Mouse (Mus musculus) forebrain, postnatal 0 days (tissue): ENCODE data around the gene Cbl. TPM values are rescaled to one million over a fixed set of nuclear protein-coding genes. Genes with fewer than 3 reads are reported as not detected.

Experiments used
- ATAC-seq: fragments of 200-750 bp; cut with Nextera tagmentation; 2 replicates; pipeline ENCODE4 v1.8.0; 2017; ENCODE audit warnings: mild to moderate bottlenecking, moderate library complexity
- DNase-seq: peaks from one replicate; pipeline ENCODE4 v3.0.0-alpha.2; 2015
- H3K27ac ChIP-seq: fragments of 300-500 bp; sonication (generic); 2 replicates; pipeline ENCODE4 v1.5.1; 2014; ENCODE audit warnings: low read depth, mild to moderate bottlenecking, antibody characterized with exemption, low read length, moderate library complexity, mixed read lengths
- H3K27me3 ChIP-seq: fragments of 300-500 bp; sonication (generic); 2 replicates; pipeline ENCODE4 v1.6.1; 2014; ENCODE audit warnings: mild to moderate bottlenecking, low read length, mixed read lengths; ENCODE audit not compliant: insufficient read depth
- H3K36me3 ChIP-seq: fragments of 300-500 bp; sonication (generic); 2 replicates; pipeline ENCODE4 v1.6.1; 2014; ENCODE audit warnings: mild to moderate bottlenecking, moderate library complexity; ENCODE audit not compliant: insufficient read depth
- H3K4me1 ChIP-seq: fragments of 300-500 bp; sonication (generic); 2 replicates; pipeline ENCODE4 v1.6.1; 2014; ENCODE audit warnings: antibody characterized with exemption; ENCODE audit not compliant: insufficient read depth
- H3K4me2 ChIP-seq: fragments of 300-500 bp; sonication (generic); 2 replicates; pipeline ENCODE4 v1.6.1; 2014; ENCODE audit warnings: low read depth, mild to moderate bottlenecking, moderate library complexity
- H3K4me3 ChIP-seq: fragments of 300-500 bp; sonication (generic); 2 replicates; pipeline ENCODE4 v1.5.1; 2014; ENCODE audit warnings: low read depth, low read length, mixed read lengths
- H3K9ac ChIP-seq: fragments of 300-500 bp; sonication (generic); 2 replicates; pipeline ENCODE4 v1.6.1; 2014; ENCODE audit warnings: mild to moderate bottlenecking
- H3K9me3 ChIP-seq: fragments of 300-500 bp; sonication (generic); 2 replicates; pipeline ENCODE4 v1.6.1; 2016; ENCODE audit warnings: low read length
- CTCF ChIP-seq: sonication (generic); IDR thresholded peaks from 2 replicates; pipeline ENCODE4 v1.5.1; 2016; ENCODE audit warnings: antibody characterized with exemption, control low read depth, low read depth
- WGBS: fragments of 180-500 bp; shearing (Covaris S2); extraction: QIAGEN DNeasy Blood & Tissue Kit; methylation state at CpG from one replicate; pipeline ENCODE4 v1.1.7; 2014; 5-methylcytosine and 5-hydroxymethylcytosine counted together
- polyA plus RNA-seq: library from polyadenylated mRNA; unstranded; fragments of >200 nt; fragmentation: Nextera tagmentation; extraction: Ambion mirVana; gene quantifications from 2 replicates; pipeline ENCODE4 v1.2.1, GENCODE M21; 2015
- total RNA-seq: library from RNA; depleted of rRNA; stranded (reverse); fragments of >200 nt; gene quantifications from 2 replicates; pipeline ENCODE4 v1.2.3, GENCODE M21; 2014

Gene Cbl
- total and polyA plus RNA-seq, 2 experiments from 2014 or later: 14.4 to 24.4 TPM

GRCm38 (mm10) chr9:44107110-44107509, 126.7 kb downstream of the Cbl start, which contains the start of gene C1qtnf5:
Gene C1qtnf5 (plus strand): TSS chr9:44107245.
- H3K27me3 ChIP-seq: no peaks in the 10 kb centered on the region

GRCm38 (mm10) chr9:44106596-44106995, 127.3 kb downstream of the Cbl start:
- H3K4me2 ChIP-seq: peak overlapping the region; percentile 37; the same call in 1 of the 2 replicates
- DNase-seq (no peak), ATAC-seq (no peak)

More at GRCm38 (mm10) chr9:44107110-44107509, 126.7 kb downstream of the Cbl start, which contains the start of gene C1qtnf5:
- peak; percentile 86 for ATAC-seq
- peak within 1 kb of the TSS; percentile 37 for H3K4me2 ChIP-seq
- TF ChIP-seq CTCF: no peak
- H3K4me1 ChIP-seq: peaks cover 34% of the 10 kb centered on the region; the same call in 1 of the 2 replicates
- no peaks in the 10 kb centered on the region for H3K9me3 ChIP-seq
- H3K4me3 ChIP-seq: no peak within 1 kb of the TSS
- peak; percentile 75 for DNase-seq
- peak within 1 kb of the TSS; percentile 31; the same call in 1 of the 2 replicates for H3K9ac ChIP-seq
- WGBS: 17% methylated on average over 8 of the region's 8 CpGs
- H3K27ac ChIP-seq: peak within 1 kb of the TSS; percentile 69
- H3K36me3 ChIP-seq: no peaks in the 10 kb centered on the region

GRCm38 (mm10) chr9:44106182-44106581, 127.7 kb downstream of the Cbl start:
- no peaks in the 10 kb centered on the region for H3K27me3 ChIP-seq
- no peak overlapping the region for H3K4me2 ChIP-seq
- H3K36me3 ChIP-seq: no peaks in the 10 kb centered on the region
- ATAC-seq: no peak
- 76% methylated on average over 7 of the region's 7 CpGs for WGBS
- H3K27ac ChIP-seq: no peak overlapping the region
- DNase-seq: no peak
- H3K9ac ChIP-seq: no peak overlapping the region
- no peak overlapping the region for H3K4me3 ChIP-seq
- TF ChIP-seq CTCF: no peak
- H3K4me1 ChIP-seq: peaks cover 34% of the 10 kb centered on the region; the same call in 1 of the 2 replicates
- H3K9me3 ChIP-seq: no peaks in the 10 kb centered on the region

More at GRCm38 (mm10) chr9:44106596-44106995, 127.3 kb downstream of the Cbl start:
- no peak overlapping the region for H3K4me3 ChIP-seq
- 66% methylated on average over 4 of the region's 4 CpGs for WGBS
- H3K4me1 ChIP-seq: peaks cover 34% of the 10 kb centered on the region; the same call in 1 of the 2 replicates
- no peaks in the 10 kb centered on the region for H3K27me3 ChIP-seq
- H3K9ac ChIP-seq: no peak overlapping the region
- no peak for TF ChIP-seq CTCF
- H3K36me3 ChIP-seq: no peaks in the 10 kb centered on the region
- no peaks in the 10 kb centered on the region for H3K9me3 ChIP-seq
- H3K27ac ChIP-seq: peak overlapping the region; percentile 69

- ATAC-seq: no peak
- TF ChIP-seq CTCF: no peak
- WGBS: 90% methylated on average over 10 of the region's 10 CpGs
These were observed 128.1 kb downstream of the Cbl start for GRCm38 (mm10) chr9:44105781-44106180.

GRCm38 (mm10) chr9:44104881-44105280, 129.0 kb downstream of the Cbl start:
- DNase-seq: no peak
- no peaks in the 10 kb centered on the region for H3K36me3 ChIP-seq
- H3K4me2 ChIP-seq: no peak overlapping the region
- H3K4me3 ChIP-seq: no peak overlapping the region
- no peak overlapping the region for H3K9ac ChIP-seq
- H3K9me3 ChIP-seq: no peaks in the 10 kb centered on the region
- H3K4me1 ChIP-seq: peaks cover 27% of the 10 kb centered on the region; the same call in 1 of the 2 replicates
- no peak for ATAC-seq
- WGBS: 92% methylated on average over 7 of the region's 7 CpGs
- no peaks in the 10 kb centered on the region for H3K27me3 ChIP-seq
- no peak for TF ChIP-seq CTCF
- H3K27ac ChIP-seq: no peak overlapping the region

More at GRCm38 (mm10) chr9:44105781-44106180, 128.1 kb downstream of the Cbl start:
- H3K4me1 ChIP-seq: peaks cover 34% of the 10 kb centered on the region; the same call in 1 of the 2 replicates
- no peak for DNase-seq
- H3K27ac ChIP-seq: no peak overlapping the region
- H3K27me3 ChIP-seq: no peaks in the 10 kb centered on the region
- H3K9ac ChIP-seq: no peak overlapping the region
- H3K4me3 ChIP-seq: no peak overlapping the region
- no peaks in the 10 kb centered on the region for H3K36me3 ChIP-seq
- no peak overlapping the region for H3K4me2 ChIP-seq
- no peaks in the 10 kb centered on the region for H3K9me3 ChIP-seq

GRCm38 (mm10) chr9:44101490-44101889, 132.4 kb downstream of the Cbl start, which contains the start of gene Mfrp:
Gene Mfrp (plus strand): TSS chr9:44101729.
- WGBS: 63% methylated on average over 9 of the region's 9 CpGs
- no peak for TF ChIP-seq CTCF
- Histone ChIP-seq H3K9ac (no peak within 1 kb of the TSS), H3K4me3 (no peak within 1 kb of the TSS), H3K27me3 (no peaks in the 10 kb centered on the region), H3K4me1 (no peaks in the 10 kb centered on the region), H3K9me3 (no peaks in the 10 kb centered on the region), H3K4me2 (no peak within 1 kb of the TSS), H3K36me3 (no peaks in the 10 kb centered on the region), H3K27ac (no peak within 1 kb of the TSS)
- ATAC-seq (no peak), DNase-seq (no peak)

GRCm38 (mm10) chr9:44096536-44096935, 137.3 kb downstream of the Cbl start:
- no peaks in the 10 kb centered on the region for H3K27me3 ChIP-seq
- 0 out of 2 replicates have a peak, but pooled peaks cover 9% of the 10 kb centered on the region for H3K36me3 ChIP-seq
- ATAC-seq: peak; percentile 87
- H3K27ac ChIP-seq: peak overlapping the region; percentile 47
- no peak overlapping the region for H3K4me2 ChIP-seq
- peak; percentile 28; the same call in 1 of the 2 replicates for TF ChIP-seq CTCF
- H3K4me1 ChIP-seq: no peaks in the 10 kb centered on the region
- H3K9me3 ChIP-seq: no peaks in the 10 kb centered on the region
- H3K4me3 ChIP-seq: no peak overlapping the region
- WGBS: 10% methylated on average over 9 of the region's 9 CpGs
- H3K9ac ChIP-seq: peak overlapping the region; percentile 11; the same call in 1 of the 2 replicates
- DNase-seq: peak; percentile 79
